Mouse (Mus musculus) Patski (cell line): ENCODE measurements at regions not wholly inside any gene's neighbourhood (a gene's known extent, or its start where the extent isn't known, plus 50 kb on each side); places are given as distances from the start of the nearest gene placed in this dataset.

Source experiments
- ATAC-seq: fragments of 100-300 bp; one replicate; pipeline ENCODE4 v1.8.0; 2021
- CTCF ChIA-PET: fragments of 350-600 bp; sonication (Branson Sonifier 250); formaldehyde crosslinking; loops from one replicate; lab custom pipeline; 2022; ENCODE audit warnings: inconsistent platforms; lab: Charles Lee
- POLR2A ChIA-PET: fragments of 350-600 bp; sonication (Branson Sonifier 250); formaldehyde crosslinking; loops from one replicate; lab custom pipeline; 2022; ENCODE audit warnings: antibody characterized with exemption, inconsistent platforms; lab: Charles Lee
- DNase-seq: peaks from one replicate; pipeline ENCODE4 v3.0.0-alpha.2; 2011; ENCODE audit warnings: low read depth, low spot score
- H3K27me3 ChIP-seq: fragments of 371-371 bp; one replicate; pipeline ENCODE4 v1.5.1; 2021
- CTCF ChIP-seq: fragments of 100-300 bp; IDR thresholded peaks from one replicate; pipeline ENCODE4 v1.5.1; 2021
- in situ Hi-C: fragments of 300-500 bp; cut with MboI; formaldehyde crosslinking; loops from 3 replicates; pipeline ENCODE4 v1.11.1; 2018; ENCODE audit warnings: low pct_unique_long_range_greater_than_20kb, mixed read lengths

DNA sequence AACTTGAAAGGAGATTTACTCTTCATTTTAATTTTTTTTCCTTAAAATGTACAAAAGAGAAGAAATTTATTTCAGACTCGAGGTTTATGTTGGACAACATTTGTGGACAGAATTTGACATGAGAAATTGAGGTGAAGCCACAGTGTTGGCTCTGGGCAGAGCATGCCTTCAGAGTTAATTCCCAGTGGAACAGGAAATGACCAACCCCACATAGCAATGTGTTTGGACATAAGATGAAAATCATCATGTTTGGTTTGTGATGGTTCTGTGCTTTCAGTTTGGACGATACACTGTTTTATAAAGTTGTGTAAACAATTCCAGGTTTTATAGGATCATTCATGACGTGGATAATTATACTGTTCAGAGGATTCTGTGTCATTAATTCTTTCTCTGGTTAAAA, 271.9 kb upstream of the Mettl25 start:
- DNase-seq (no peak), ATAC-seq (no peak)
- POLR2A ChIA-PET = no interaction called here
- no peaks in the 10 kb centered on the region for H3K27me3 ChIP-seq
- in situ Hi-C loops = no loop called here
- CTCF ChIA-PET = no interaction called here
- no peak for TF ChIP-seq CTCF

DNA sequence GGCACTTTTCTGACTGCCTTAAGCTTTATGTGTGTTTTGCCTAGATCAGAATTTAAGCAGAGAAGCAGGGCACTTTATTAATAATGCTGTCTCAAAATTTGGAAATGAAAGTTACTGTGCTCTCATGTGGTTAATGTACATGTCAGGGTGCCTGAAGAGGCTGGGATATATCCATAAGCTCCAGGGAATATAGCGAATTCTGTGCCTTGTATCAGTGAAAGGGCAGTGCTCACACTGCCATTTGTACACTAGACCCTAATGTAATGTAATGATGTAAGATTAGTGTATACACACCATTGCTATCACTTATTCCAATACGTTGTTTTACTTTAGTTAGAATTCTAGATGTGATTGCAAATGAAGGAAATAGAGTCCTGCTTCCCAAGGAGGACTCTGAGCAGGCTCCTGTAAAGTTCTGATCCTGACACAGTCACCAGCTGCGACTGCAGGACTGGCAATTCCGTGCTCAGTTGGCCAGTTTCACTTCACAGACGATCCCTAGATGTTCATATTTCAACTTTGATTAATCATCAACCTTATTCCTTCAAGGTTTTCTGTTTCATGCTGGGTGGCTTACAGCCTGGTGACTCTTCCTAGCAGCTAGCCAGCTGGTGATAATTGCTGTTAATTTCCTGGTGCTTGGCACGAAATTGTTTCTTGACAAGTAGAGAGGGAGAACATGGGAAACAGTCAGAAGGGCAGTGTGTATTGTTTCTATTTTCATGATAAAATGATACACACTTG, 273.7 kb upstream of the Mettl25 start:
- ATAC-seq = peak; percentile 90
- DNase-seq = peak; percentile 53
- H3K27me3 ChIP-seq = no peaks in the 10 kb centered on the region
- POLR2A ChIA-PET = no interaction called here
- TF ChIP-seq CTCF = no peak
- in situ Hi-C loops = no loop called here
- CTCF ChIA-PET = no interaction called here

DNA sequence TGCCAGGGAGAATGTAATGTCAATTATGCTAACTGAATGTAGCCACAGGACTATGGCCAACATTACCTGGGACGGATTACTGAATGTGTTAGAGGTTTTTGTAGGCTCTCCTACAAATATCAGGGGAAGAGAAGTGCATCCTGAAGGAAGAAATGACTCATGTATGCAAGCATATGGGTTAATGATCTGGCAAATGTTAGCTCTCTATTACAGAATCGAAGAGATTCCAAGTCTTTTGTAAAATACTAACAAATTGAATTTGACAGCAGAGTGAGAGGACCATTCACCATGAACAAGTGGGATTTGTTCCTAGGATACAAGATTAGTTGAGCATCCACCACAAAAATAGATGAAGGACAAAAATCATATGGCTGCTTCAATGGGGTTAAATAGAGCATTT, 280.6 kb upstream of the Mettl25 start:
- ChIA-PET POLR2A (no interaction called here), CTCF (interaction anchor here (0.7 kb wide), 1 partner anchor 50 kb away, joined by 3 read pairs; no protein-coding TSS in a partner anchor)
- ATAC-seq = no peak
- no peak for TF ChIP-seq CTCF
- no peak for DNase-seq
- in situ Hi-C loops = no loop called here
- peaks cover 6% of the 10 kb centered on the region for H3K27me3 ChIP-seq

DNA sequence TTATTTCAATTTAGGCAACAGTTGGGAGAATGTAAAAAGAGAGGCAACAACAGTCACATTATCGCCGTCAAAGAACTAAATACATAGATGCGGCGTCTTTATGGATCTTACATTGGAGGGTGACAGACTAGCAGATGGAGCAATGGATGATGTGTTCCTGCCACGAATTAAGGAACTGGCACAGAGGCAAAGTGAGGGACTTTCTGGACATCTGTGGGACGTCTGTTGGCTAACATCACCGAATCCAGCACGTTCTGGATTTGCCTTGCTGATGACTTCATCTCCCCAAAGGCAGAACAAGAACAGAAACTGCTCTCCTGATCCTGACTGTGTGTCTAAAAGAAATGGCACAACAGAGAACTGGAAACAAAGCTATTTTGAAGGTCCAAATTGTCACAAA, 281.8 kb upstream of the Mettl25 start:
- in situ Hi-C loops = no loop called here
- H3K27me3 ChIP-seq = peaks cover 6% of the 10 kb centered on the region
- ATAC-seq (no peak), DNase-seq (no peak)
- TF ChIP-seq CTCF = no peak
- ChIA-PET POLR2A (no interaction called here), CTCF (no interaction called here)

DNA sequence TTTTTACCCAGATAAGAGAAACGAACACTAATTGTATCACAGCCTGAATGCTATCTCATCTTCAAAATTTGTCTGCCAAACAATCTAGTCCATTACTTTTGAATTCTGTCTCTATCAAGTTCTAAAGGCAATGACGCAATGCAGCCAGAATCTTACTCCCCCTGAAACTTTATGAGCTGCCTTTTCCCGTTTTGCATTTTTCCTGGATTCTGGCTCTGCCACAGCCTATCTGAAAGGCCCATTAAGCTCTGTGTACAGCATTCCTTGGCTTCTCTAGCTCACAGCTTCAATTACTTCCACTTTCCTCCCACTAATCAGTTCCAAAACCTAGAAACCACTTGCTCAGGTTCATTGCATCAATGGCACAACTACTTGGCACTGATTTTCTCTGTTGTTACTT, 298.0 kb upstream of the Ppfia2 start:
- ChIA-PET CTCF (no interaction called here), POLR2A (no interaction called here)
- in situ Hi-C loops = no loop called here
- DNase-seq (no peak), ATAC-seq (no peak)
- no peak for TF ChIP-seq CTCF
- no peaks in the 10 kb centered on the region for H3K27me3 ChIP-seq

DNA sequence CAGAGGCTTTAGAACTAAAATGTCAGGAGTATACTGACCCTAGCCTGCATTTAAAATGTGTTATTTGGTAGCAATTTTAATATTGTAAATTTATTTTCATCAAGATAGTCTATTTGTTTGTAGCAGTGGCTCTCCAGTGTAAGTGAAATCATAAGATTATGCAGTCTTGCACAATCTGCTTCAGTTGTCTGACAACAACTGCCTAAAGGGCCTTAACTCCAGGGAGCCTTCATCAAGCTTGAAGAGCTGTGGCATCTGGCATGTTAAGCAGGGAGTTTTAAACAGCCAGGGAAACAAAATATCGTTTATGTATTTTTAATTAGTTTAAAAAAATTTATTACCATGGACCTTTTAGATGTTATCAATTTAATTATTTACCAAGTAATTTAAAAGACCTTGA, 295.7 kb upstream of the Ppfia2 start:
- POLR2A ChIA-PET = no interaction called here
- TF ChIP-seq CTCF = no peak
- no peak for ATAC-seq
- CTCF ChIA-PET = no interaction called here
- in situ Hi-C loops = no loop called here
- DNase-seq = no peak
- no peaks in the 10 kb centered on the region for H3K27me3 ChIP-seq

DNA sequence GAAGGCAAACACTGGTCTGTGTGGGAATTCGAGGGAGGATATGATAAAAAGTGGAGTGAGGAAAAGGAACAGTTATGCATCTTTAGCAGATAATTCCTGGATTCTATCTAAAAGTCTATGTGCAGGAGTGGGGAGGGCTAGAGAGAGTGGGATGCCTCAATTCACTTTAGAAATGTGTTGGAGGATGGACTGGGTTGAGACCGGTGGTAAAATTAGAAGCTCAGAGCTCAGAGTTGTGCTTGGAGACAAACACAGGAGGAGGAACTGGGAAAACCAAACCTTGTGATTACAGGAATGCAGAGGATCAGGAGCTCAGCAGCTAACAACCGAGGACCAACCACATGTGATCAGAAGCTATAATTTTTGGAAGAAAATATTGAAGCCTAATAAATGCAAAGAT, 290.5 kb upstream of the Ppfia2 start:
- DNase-seq = no peak
- ATAC-seq = no peak
- CTCF ChIA-PET = no interaction called here
- no peaks in the 10 kb centered on the region for H3K27me3 ChIP-seq
- TF ChIP-seq CTCF = no peak
- in situ Hi-C loops = no loop called here
- POLR2A ChIA-PET = no interaction called here

DNA sequence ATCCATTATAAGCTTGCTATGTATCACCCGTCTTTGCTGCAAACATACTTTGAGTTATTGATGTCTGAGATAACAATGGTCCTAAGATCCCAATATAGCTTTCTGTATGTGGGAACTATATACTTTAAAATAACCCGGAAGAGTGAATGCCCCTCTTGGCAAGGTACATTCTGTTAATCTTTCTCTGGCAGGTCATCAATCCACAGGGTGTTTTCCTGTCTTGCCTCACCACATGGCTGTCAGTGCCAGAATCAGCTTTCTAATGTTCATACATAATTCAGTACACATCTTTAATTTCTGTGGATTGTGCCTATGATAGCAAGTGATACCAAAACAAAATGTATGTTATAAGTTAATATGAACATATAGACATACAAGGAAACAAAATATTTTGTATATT, 267.6 kb upstream of the Ppfia2 start:
- ChIA-PET POLR2A (no interaction called here), CTCF (no interaction called here)
- ATAC-seq (no peak), DNase-seq (no peak)
- no peak for TF ChIP-seq CTCF
- in situ Hi-C loops = no loop called here
- H3K27me3 ChIP-seq = peaks cover 2% of the 10 kb centered on the region

DNA sequence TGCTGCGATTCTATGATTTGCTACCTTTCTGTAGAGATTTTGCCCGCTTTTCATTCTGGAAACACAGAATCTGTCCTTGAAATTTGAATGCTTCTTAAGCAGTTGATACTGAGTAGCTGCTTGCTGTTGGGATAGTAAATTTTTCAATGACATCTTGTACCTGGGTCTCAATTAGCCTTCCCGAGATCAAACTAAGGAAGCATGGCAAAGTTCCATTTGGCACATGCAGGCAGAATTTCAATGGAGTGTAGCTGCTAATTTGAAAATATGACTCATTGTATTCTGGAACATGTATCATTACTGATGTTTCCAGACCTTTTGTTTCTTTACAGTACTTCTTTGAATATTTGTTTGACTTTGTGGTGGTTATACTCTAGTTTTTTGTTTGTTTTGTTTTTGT, 245.9 kb upstream of the Ppfia2 start:
- POLR2A ChIA-PET = no interaction called here
- CTCF ChIA-PET = no interaction called here
- ATAC-seq (no peak), DNase-seq (no peak)
- peaks cover 6% of the 10 kb centered on the region for H3K27me3 ChIP-seq
- in situ Hi-C loops = no loop called here
- no peak for TF ChIP-seq CTCF

DNA sequence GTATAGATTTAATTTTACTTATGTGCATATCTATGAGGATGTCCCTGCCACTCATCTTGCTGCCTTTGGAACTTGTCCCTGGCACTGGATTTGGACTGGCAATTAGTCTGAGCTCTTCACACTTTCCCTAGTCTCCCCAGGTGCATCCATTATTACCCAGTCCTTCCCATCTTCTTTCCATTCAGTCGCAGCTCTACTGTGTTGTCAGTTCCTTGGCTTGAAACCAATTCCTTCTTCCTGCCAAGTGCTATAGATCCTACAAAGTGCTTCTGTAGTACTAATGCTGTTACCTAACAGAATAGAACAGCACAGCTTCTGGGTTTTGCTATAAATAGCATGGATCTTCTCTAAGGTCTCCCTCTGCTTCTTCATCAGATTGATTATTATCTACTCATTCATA, 228.0 kb upstream of the Ppfia2 start:
- peaks cover 10% of the 10 kb centered on the region for H3K27me3 ChIP-seq
- CTCF ChIA-PET = no interaction called here
- in situ Hi-C loops = no loop called here
- DNase-seq (no peak), ATAC-seq (no peak)
- POLR2A ChIA-PET = no interaction called here
- TF ChIP-seq CTCF = no peak

DNA sequence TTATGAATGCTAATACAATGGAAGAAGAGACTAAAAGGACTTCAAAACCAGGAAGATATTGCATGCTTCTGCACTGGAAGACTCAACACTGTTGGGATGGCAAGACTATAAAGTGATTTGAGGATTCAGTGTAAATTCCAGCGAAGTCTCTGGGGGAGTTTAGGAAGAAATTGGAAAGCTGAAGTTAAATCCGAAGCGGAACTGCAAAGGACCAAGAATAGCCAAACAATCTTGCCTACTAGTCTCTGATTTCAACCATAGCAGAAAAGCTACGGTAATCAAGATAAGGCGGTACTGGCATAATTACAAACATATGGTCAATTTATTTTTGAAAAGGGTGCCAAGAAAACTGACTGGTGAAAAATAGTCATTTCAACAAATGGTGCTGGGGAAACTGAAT, 216.0 kb upstream of the Ppfia2 start:
- no peak for DNase-seq
- in situ Hi-C loops = no loop called here
- ChIA-PET POLR2A (no interaction called here), CTCF (no interaction called here)
- ATAC-seq = no peak
- peaks cover under 1% of the 10 kb centered on the region for H3K27me3 ChIP-seq
- TF ChIP-seq CTCF = no peak

DNA sequence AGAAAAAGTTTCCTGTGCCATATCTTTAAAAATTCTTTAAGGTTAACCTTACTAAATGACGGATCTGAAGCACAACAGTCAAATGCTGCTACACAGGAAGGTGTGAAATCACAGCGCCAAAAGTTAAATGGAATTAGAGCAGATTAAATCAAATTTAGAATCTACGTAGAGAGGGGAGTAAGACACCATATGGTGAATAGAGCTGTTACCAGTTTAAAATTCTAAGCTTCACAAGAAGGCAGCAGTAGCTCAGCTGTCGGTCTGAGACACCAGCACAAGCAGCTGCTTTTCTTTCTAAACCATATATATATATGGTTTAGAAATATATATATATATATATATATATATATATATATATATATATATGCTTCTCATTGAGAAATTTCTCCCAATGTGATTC, 210.3 kb upstream of the Ppfia2 start:
- CTCF ChIA-PET = no interaction called here
- ATAC-seq (no peak), DNase-seq (no peak)

More for the DNA sequence above, 210.3 kb upstream of the Ppfia2 start:
- POLR2A ChIA-PET = no interaction called here
- H3K27me3 ChIP-seq = peaks cover under 1% of the 10 kb centered on the region
- no peak for TF ChIP-seq CTCF
- in situ Hi-C loops = no loop called here
